Mouse (Mus musculus) C2C12 (cell line): ENCODE measurements at regions not wholly inside any gene's neighbourhood (a gene's known extent, or its start where the extent isn't known, plus 50 kb on each side); places are given as distances from the start of the nearest gene placed in this dataset.

Experiments used
- H3K27me3 ChIP-seq: one replicate; pipeline ENCODE4 v1.6.1; 2011; ENCODE audit not compliant: control insufficient read depth, insufficient read depth, insufficient read length
- H3K36me3 ChIP-seq: one replicate; pipeline ENCODE4 v1.6.1; 2011; ENCODE audit not compliant: control insufficient read depth, insufficient read depth
- H3K4me3 ChIP-seq: one replicate; pipeline ENCODE4 v1.5.1; 2011; ENCODE audit warnings: mild to moderate bottlenecking, control low read depth; ENCODE audit not compliant: poor library complexity, insufficient read depth, severe bottlenecking
- H3K79me2 ChIP-seq: one replicate; pipeline ENCODE4 v1.6.1; 2011; ENCODE audit not compliant: control insufficient read depth, insufficient read depth
- H3K79me3 ChIP-seq: one replicate; pipeline ENCODE4 v1.6.1; 2011; ENCODE audit warnings: low read depth, control low read depth
- H3ac ChIP-seq: one replicate; pipeline ENCODE3; 2011; ENCODE audit warnings: low read depth; ENCODE audit not compliant: control insufficient read depth, insufficient read length
- CEBPB ChIP-seq: IDR thresholded peaks from one replicate; pipeline ENCODE4 v1.6.1; 2011; ENCODE audit warnings: low read depth, mild to moderate bottlenecking, control low read depth, moderate library complexity
- CTCF ChIP-seq: IDR thresholded peaks from one replicate; pipeline ENCODE4 v1.5.1; 2011; ENCODE audit not compliant: control insufficient read depth, insufficient read depth, insufficient read length
- FOSL1 ChIP-seq: IDR thresholded peaks from one replicate; pipeline ENCODE4 v1.8.0; 2011; ENCODE audit warnings: mild to moderate bottlenecking, low read length; ENCODE audit not compliant: poor library complexity, insufficient read depth, severe bottlenecking
- MAX ChIP-seq: IDR thresholded peaks from one replicate; pipeline ENCODE4 v1.6.1; 2011; ENCODE audit warnings: mild to moderate bottlenecking, control low read depth
- MYOD1 ChIP-seq: IDR thresholded peaks from one replicate; pipeline ENCODE4 v1.6.1; 2011; ENCODE audit warnings: low read depth; ENCODE audit not compliant: control insufficient read depth, insufficient read length
- MYOG ChIP-seq: IDR thresholded peaks from one replicate; pipeline ENCODE4 v1.6.1; 2011; ENCODE audit not compliant: control insufficient read depth, insufficient read length; ENCODE audit errors: extremely low read depth
- USF1 ChIP-seq: IDR thresholded peaks from one replicate; pipeline ENCODE4 v1.6.1; 2011; ENCODE audit warnings: low read depth, mild to moderate bottlenecking, control low read depth, moderate library complexity

DNA sequence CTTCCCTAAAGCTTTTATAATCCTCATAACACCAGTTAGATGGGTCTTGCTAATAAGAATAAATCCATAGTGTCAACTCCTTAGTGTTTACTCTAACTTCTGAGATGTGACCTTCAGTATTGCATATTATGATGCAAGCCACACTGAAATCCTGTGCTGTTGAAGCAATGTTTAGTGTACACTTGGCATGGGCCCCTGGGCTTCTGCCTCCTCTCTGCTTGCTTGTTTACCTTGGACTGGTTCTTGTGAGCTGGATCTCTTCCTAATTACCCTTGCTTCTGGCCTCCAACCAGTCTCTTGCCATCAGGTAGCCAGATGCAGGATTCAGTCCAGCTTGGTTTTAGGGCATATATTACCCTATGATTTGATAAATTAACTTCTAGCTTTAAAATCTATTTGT is 57.0 kb downstream of the Rgs2 start:
- Histone ChIP-seq H3K79me3 (no peaks in the 10 kb centered on the region), H3K4me3 (no peak overlapping the region), H3ac (no peak overlapping the region), H3K79me2 (no peaks in the 10 kb centered on the region), H3K27me3 (no peaks in the 10 kb centered on the region), H3K36me3 (no peaks in the 10 kb centered on the region)
- TF ChIP-seq MAX (no peak), MYOD1 (no peak), MYOG (no peak), USF1 (no peak), CEBPB (no peak), FOSL1 (no peak), CTCF (no peak)

DNA sequence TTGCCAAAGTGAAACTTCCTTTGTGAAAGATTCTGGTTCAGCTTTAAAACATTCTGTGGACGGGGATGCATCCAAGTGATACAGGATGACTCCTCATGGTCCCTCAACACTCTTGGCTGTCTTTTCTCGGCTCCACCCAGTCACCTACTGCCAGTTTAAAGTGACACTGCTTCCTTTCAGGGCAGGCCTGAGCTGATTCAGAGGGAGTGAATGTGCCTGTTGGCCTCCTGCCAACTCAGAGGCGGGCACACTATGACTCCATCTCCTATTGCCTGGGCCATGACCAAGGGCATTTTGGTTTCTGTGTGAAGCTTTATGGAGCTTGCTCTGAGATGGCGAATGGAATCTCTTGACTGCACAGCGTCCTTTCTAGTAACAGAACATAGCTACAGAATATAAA is 62.5 kb downstream of the Rgs2 start:
- Histone ChIP-seq H3K4me3 (no peak overlapping the region), H3K79me2 (no peaks in the 10 kb centered on the region), H3K27me3 (no peaks in the 10 kb centered on the region), H3ac (no peak overlapping the region), H3K36me3 (no peaks in the 10 kb centered on the region), H3K79me3 (no peaks in the 10 kb centered on the region)
- TF ChIP-seq MYOD1 (no peak), MYOG (no peak), FOSL1 (no peak), CEBPB (no peak), MAX (no peak), USF1 (no peak), CTCF (no peak)

DNA sequence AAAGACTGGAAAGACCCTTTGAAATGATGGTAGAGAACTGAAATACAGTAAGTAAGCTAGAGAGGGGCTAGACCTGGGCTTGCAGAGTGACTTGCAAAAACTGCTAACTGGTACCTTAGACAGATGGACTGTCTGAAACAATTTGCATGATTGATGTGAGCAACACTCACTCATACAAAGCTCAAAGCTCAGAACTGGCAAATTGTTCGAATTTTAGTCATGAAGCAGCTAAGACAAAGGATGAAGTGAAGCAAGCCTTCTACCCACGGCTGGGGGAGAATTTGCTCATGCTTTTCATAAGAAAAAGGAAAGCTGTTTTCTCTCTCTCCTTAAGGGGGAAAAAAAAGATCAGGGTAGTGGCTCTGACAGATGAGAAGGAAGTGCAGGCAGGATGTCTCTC is 64.5 kb downstream of the Rgs2 start:
- Histone ChIP-seq H3K4me3 (no peak overlapping the region), H3K27me3 (no peaks in the 10 kb centered on the region), H3ac (no peak overlapping the region), H3K36me3 (no peaks in the 10 kb centered on the region), H3K79me2 (no peaks in the 10 kb centered on the region), H3K79me3 (no peaks in the 10 kb centered on the region)
- TF ChIP-seq CTCF: no peak
- TF ChIP-seq MAX: no peak
- no peak for TF ChIP-seq MYOG
- no peak for TF ChIP-seq CEBPB
- no peak for TF ChIP-seq FOSL1
- no peak for TF ChIP-seq USF1
- TF ChIP-seq MYOD1: no peak

DNA sequence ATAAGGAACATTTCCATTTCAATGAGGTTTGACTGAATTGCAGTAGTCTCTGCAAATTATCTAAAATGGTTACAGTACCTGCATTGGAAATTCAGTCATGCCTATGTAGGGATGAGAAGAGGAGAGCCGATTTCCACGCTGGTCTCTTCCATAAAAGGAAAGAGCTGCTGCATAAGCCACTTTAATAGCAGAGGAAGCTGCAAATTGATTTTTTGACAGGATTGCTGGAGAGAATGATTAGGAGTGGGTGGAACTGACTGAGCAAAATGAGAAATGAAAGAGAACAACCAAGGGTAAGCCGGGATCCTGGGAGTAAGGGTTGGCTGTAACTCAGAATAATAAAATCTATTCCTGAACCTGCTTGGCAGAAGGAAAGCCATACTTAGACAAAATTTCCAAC is 65.4 kb downstream of the Rgs2 start:
- TF ChIP-seq CEBPB (no peak), FOSL1 (no peak), MAX (no peak), MYOD1 (no peak), CTCF (no peak), MYOG (no peak), USF1 (no peak)
- H3K27me3 ChIP-seq: no peaks in the 10 kb centered on the region
- no peaks in the 10 kb centered on the region for H3K79me3 ChIP-seq
- H3K4me3 ChIP-seq: no peak overlapping the region
- no peaks in the 10 kb centered on the region for H3K36me3 ChIP-seq
- H3ac ChIP-seq: no peak overlapping the region
- H3K79me2 ChIP-seq: no peaks in the 10 kb centered on the region

DNA sequence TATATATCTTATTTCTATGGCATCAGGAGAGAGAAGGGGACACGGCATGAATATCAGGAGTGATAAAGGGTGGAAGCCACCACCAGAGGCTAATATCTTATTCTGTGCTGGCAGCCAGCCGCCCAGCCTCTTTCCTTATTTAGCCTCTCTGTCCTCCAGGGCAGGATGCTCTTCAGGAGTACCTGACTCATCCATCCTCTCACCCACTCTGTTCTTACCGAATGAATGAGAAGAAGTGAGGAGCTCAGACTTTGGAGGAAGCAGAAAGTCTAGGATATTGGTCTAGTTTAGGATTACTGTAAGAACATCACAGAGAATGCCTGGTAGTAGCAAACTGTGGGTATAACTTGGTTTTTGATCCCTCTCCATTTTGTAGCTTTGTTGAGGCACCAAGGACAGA is 73.2 kb downstream of the Rgs2 start:
- Histone ChIP-seq H3K79me3 (no peaks in the 10 kb centered on the region), H3ac (no peak overlapping the region), H3K4me3 (no peak overlapping the region), H3K79me2 (no peaks in the 10 kb centered on the region), H3K36me3 (no peaks in the 10 kb centered on the region), H3K27me3 (no peaks in the 10 kb centered on the region)
- TF ChIP-seq MAX: no peak
- no peak for TF ChIP-seq FOSL1
- TF ChIP-seq CEBPB: no peak
- TF ChIP-seq MYOD1: no peak
- no peak for TF ChIP-seq MYOG
- TF ChIP-seq USF1: no peak
- TF ChIP-seq CTCF: no peak

DNA sequence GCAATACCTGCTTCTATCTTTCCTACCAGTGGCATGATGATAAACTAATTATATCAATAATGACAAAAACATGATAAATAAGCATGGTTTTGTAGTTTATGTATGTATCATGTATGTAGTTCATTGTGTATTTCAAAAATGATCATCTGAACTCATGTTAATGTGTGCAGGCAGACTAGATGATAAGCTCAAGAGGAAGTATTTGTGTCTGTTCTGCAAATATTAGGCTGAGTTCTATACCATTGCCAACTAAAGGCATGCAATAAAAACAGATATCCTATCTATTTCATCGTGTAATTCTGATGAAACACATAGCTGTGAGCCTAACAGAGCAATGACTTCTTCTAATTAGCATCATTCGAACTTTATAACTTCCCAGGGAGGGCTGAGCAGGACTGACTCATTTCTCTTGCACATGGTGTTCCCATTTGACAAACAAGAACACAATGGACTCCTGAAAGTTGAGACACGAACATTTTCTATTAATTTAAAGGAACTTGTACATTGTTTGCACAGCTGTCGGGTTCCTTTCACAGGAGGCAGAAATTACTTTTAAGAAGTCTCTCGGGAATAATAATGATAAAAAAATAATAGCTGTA is 74.3 kb downstream of the Rgs2 start:
- Histone ChIP-seq H3K36me3 (no peaks in the 10 kb centered on the region), H3K79me2 (no peaks in the 10 kb centered on the region), H3K27me3 (no peaks in the 10 kb centered on the region), H3K4me3 (no peak overlapping the region), H3ac (no peak overlapping the region), H3K79me3 (no peaks in the 10 kb centered on the region)
- TF ChIP-seq CTCF (no peak), USF1 (no peak), MAX (no peak), CEBPB (no peak), FOSL1 (no peak), MYOG (no peak), MYOD1 (no peak)
